Mouse (Mus musculus): ENCODE results near the gene 1600015I10Rik. TPM values are rescaled to one million over a fixed set of nuclear protein-coding genes. Genes with fewer than 3 reads are reported as not detected.

Gene 1600015I10Rik
- polyA plus RNA-seq, 1 experiment from 2014 or later: 0.10 TPM

- Histone ChIP-seq H3K4me1 (replicated peaks) (no peaks in the 10 kb centered on the region), H3K4me3 (no peak overlapping the region), H3K36me3 (no peaks in the 10 kb centered on the region), H3K9me3 (replicated peaks) (no peaks in the 10 kb centered on the region), H3K4me2 (no peak overlapping the region), H3K27me3 (replicated peaks) (no peaks in the 10 kb centered on the region), H3K9ac (no peak overlapping the region), H3K27ac (ENCODE audit: poor library complexity, severe bottlenecking) (no peak overlapping the region)
- no peak for ATAC-seq (ENCODE audit: insufficient number of reproducible peaks, low FRiP score)
These were observed 38.2 kb downstream of the 1600015I10Rik start for GRCm38 (mm10) chr6:48967868-48968267.

- no peaks in the 10 kb centered on the region for H3K4me1 ChIP-seq (replicated peaks)
- ATAC-seq (ENCODE audit: insufficient number of reproducible peaks, low FRiP score): no peak
- H3K27ac ChIP-seq (ENCODE audit: poor library complexity, severe bottlenecking): no peak within 1 kb of the TSS
- H3K9me3 ChIP-seq (replicated peaks): no peaks in the 10 kb centered on the region
- H3K27me3 ChIP-seq (replicated peaks): no peaks in the 10 kb centered on the region
- H3K4me3 ChIP-seq: no peak within 1 kb of the TSS
- H3K4me2 ChIP-seq: no peak within 1 kb of the TSS
- H3K36me3 ChIP-seq: no peaks in the 10 kb centered on the region
- 71% methylated on average over 2 of the region's 2 CpGs for WGBS
- H3K9ac ChIP-seq: no peak within 1 kb of the TSS
These were observed 45.0 kb downstream of the 1600015I10Rik start, which contains the start of gene Doxl2 for GRCm38 (mm10) chr6:48974663-48975062. Doxl2 (plus strand) TSS chr6:48974963.

- no peak for ATAC-seq (ENCODE audit: insufficient number of reproducible peaks, low FRiP score)
- WGBS: 30% methylated on average over 1 of the region's 1 CpGs
- H3K4me1 ChIP-seq (replicated peaks): no peaks in the 10 kb centered on the region
- H3K9me3 ChIP-seq (replicated peaks): no peaks in the 10 kb centered on the region
- no peaks in the 10 kb centered on the region for H3K27me3 ChIP-seq (replicated peaks)
- H3K4me3 ChIP-seq: no peak overlapping the region
- H3K27ac ChIP-seq (ENCODE audit: poor library complexity, severe bottlenecking): no peak overlapping the region
- H3K36me3 ChIP-seq: no peaks in the 10 kb centered on the region
- H3K4me2 ChIP-seq: no peak overlapping the region
- H3K9ac ChIP-seq: no peak overlapping the region
These were observed 49.9 kb downstream of the 1600015I10Rik start for GRCm38 (mm10) chr6:48979616-48980015.

- H3K27me3 ChIP-seq (replicated peaks): no peaks in the 10 kb centered on the region
- no peak overlapping the region for H3K9ac ChIP-seq
- ATAC-seq (ENCODE audit: insufficient number of reproducible peaks, low FRiP score): no peak
- no peak overlapping the region for H3K27ac ChIP-seq (ENCODE audit: poor library complexity, severe bottlenecking)
- H3K9me3 ChIP-seq (replicated peaks): no peaks in the 10 kb centered on the region
- H3K4me3 ChIP-seq: no peak overlapping the region
- H3K4me2 ChIP-seq: no peak overlapping the region
- H3K36me3 ChIP-seq: no peaks in the 10 kb centered on the region
- no peaks in the 10 kb centered on the region for H3K4me1 ChIP-seq (replicated peaks)
- WGBS: 64% methylated on average over 3 of the region's 3 CpGs
These were observed 52.6 kb downstream of the 1600015I10Rik start for GRCm38 (mm10) chr6:48982305-48982704.

Other genes with a start within 250 kb of the 1600015I10Rik start
- gene Gimap4, start 245.3 kb upstream of the 1600015I10Rik start, polyA plus RNA-seq (2016; fragmentation: Nextera tagmentation; extraction: Ambion mirVana): 9.9 and 10.7 TPM in 2 replicates
- gene Gimap6, start 221.7 kb upstream of the 1600015I10Rik start, polyA plus RNA-seq (2016; fragmentation: Nextera tagmentation; extraction: Ambion mirVana): 28.7 and 28.8 TPM in 2 replicates
- 2.4 and 3.6 TPM in 2 replicates for gene Gm28053, start 211.3 kb upstream of the 1600015I10Rik start, polyA plus RNA-seq (2016; fragmentation: Nextera tagmentation; extraction: Ambion mirVana)
- gene Gimap7, start 211.3 kb upstream of the 1600015I10Rik start, polyA plus RNA-seq (2016; fragmentation: Nextera tagmentation; extraction: Ambion mirVana): not detected in 2 replicates
- 20.0 and 21.3 TPM in 2 replicates for gene Gimap1, start 190.8 kb upstream of the 1600015I10Rik start, polyA plus RNA-seq (2016; fragmentation: Nextera tagmentation; extraction: Ambion mirVana)
- 5.3 and 6.9 TPM in 2 replicates for gene Gimap5, start 183.7 kb upstream of the 1600015I10Rik start, polyA plus RNA-seq (2016; fragmentation: Nextera tagmentation; extraction: Ambion mirVana)
- gene Gimap3, start 159.0 kb upstream of the 1600015I10Rik start, polyA plus RNA-seq (2016; fragmentation: Nextera tagmentation; extraction: Ambion mirVana): not detected in 2 replicates
- 80.3 and 81.7 TPM in 2 replicates for gene Tmem176a, start 89.0 kb upstream of the 1600015I10Rik start, polyA plus RNA-seq (2016; fragmentation: Nextera tagmentation; extraction: Ambion mirVana)
- 226 and 236 TPM in 2 replicates for gene Tmem176b, start 88.4 kb upstream of the 1600015I10Rik start, polyA plus RNA-seq (2016; fragmentation: Nextera tagmentation; extraction: Ambion mirVana)
- not detected in 2 replicates for gene Aoc1, start 57.0 kb upstream of the 1600015I10Rik start, polyA plus RNA-seq (2016; fragmentation: Nextera tagmentation; extraction: Ambion mirVana)
- gene Doxl2, start 45.1 kb downstream of the 1600015I10Rik start, polyA plus RNA-seq (2016; fragmentation: Nextera tagmentation; extraction: Ambion mirVana): not detected in 2 replicates
- not detected in 2 replicates for gene Svs1, start 57.0 kb downstream of the 1600015I10Rik start, polyA plus RNA-seq (2016; fragmentation: Nextera tagmentation; extraction: Ambion mirVana)
- 0.40 and 0.49 TPM in 2 replicates for gene Gpnmb, start 106.7 kb downstream of the 1600015I10Rik start, polyA plus RNA-seq (2016; fragmentation: Nextera tagmentation; extraction: Ambion mirVana)
- gene Malsu1, start 143.9 kb downstream of the 1600015I10Rik start, polyA plus RNA-seq (2016; fragmentation: Nextera tagmentation; extraction: Ambion mirVana): 59.5 and 67.0 TPM in 2 replicates